Mouse (Mus musculus) testis, postnatal 10 days (tissue): ENCODE data around the gene Ssbp2.

Experiments used
- DNase-seq: peaks from one replicate; pipeline ENCODE4 v3.0.0; 2021; ENCODE audit warnings: low spot score

The Ssbp2 gene

GRCm38 (mm10) chr13:91727899-91728298, 267.8 kb downstream of the Ssbp2 start:
- DNase-seq = no peak

DNA sequence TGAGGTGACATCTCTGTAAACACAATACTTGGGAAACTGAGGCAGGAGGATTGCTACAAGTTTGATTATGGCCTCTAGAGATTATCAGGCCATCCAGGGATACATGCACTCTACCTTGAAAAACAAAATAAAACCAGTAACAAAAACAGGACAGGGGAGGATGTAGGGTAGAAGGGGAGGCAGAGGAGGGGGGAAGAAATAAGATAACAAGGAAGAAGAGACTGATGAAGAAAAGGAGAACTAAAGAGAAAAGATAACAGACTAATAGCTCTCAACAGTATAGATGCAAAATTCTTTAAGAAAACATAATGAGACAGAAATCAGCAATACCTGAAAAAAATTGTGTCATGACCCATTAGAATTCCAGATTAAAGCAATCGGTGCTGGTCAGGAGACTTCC, 277.1 kb downstream of the Ssbp2 start:
- no peak for DNase-seq

DNA sequence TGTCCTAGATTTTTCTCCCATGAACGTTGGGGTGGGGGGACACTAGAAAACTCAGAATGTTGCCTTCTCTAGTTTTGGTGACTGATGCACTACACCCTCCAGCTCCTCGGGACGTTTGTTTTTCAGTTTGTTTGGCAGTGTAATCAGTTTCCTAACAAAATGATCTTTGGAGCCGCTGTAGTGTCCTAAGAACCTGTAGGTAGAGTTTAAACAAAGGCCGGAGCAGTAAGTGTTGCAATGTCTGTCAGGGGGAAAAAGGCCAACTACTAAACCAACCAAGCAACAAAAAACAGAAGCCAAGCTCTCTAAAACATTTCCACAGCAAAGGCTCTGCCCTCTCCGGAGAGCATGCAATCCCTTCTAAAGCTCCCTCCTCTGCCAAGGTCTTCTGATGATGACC, 280.8 kb downstream of the Ssbp2 start:
- DNase-seq = no peak

DNA sequence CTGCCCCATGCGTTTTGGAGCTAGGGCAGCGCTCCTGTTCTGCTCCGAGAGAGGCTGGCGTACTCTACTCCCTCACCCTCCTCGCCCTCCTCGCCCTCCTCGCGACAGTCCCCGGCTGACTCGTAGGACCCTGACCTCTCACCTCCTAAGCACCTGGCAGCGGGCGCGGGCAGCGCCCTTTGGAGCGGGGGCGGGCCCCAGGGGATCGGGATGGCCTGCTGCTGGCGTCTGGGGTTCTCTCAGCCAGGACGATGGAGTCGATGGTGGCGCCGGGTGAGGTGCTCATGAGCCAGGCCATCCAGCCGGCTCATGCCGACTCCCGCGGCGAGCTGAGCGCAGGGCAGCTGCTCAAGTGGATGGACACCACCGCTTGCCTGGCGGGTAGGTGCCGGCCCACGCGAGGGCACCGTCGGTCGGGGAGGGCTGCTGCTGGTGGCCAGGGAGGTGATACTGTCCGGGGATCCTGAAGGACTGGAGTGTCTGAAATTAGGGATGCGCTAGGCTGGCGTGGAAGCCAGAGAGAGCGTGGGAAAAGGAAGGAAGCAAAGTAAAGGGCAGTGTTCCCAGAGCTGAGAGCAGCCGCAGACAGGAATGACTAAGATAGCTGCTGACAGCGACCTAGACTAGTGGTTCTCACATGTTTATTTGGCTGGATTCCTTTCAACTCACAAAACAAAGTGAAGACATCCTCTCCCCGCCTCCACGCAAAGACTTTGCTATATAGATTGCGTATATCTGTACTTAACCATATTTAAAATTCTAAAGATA, 281.4 kb downstream of the Ssbp2 start, which contains the start of gene Acot12:
TSS of gene Acot12 (plus strand) at position 233 of the 768 bp plus-strand sequence.
- peak; percentile 55 for DNase-seq

DNA sequence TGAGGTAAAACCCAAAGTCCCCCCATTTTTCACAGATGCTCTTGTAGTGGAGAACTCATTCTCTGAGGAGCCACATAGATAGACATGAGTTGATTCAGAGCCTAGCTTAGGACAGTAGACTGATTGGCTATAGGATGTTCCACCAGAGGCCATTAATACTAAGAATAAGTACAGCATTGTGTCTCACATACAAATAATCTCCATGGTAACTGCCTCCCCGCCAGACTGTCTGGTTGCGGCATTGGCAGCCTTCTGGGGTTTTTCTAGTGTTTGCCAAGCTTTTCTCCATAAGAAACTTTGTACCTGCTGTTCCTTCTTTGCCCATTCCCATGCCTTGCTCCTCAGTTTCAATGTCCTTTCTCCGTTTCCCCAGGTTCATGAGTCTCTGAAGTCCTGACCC, 283.1 kb downstream of the Ssbp2 start:
- DNase-seq = no peak

GRCm38 (mm10) chr13:91746470-91746869, 286.4 kb downstream of the Ssbp2 start:
- DNase-seq = no peak

GRCm38 (mm10) chr13:91748401-91748800, 288.3 kb downstream of the Ssbp2 start:
- DNase-seq = no peak

DNA sequence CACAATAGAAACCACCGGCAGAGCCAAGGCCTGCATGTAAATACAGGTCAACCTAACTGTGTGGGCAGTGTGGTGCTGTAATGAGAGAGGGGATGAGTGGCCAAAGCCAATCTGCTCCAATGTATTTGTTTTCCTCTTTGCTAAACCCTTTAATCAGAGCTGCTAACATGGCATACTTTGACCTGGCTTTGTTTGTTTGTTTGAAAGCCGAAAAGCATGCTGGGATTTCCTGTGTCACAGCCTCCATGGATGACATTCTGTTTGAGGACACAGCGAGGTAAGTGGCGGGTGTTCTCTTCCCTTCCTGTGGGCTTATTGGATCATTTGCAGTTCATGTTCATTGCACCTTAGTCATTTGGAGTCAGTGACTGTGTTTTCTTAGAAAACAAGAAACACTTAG, 289.9 kb downstream of the Ssbp2 start:
- DNase-seq = no peak
